8 mouse cellular contexts compared by ENCODE assay signal in genomic region chr9:45838434-45839138, GRCm38 (mm10). TPM values are rescaled to one million over a fixed set of nuclear protein-coding genes. Genes with fewer than 3 reads are reported as not detected.
DNase-seq lines count a peak whose midpoint lies in the region; ATAC-seq and TF ChIP-seq lines count a peak whose summit lies in the region.

Gene Bace1 (plus strand): TSS chr9:45838580.

- H3K36me3 ChIP-seq in hindbrain, embryonic 13.5 days, result no peaks in the 10 kb centered on the region
- H3K36me3 ChIP-seq in lung, postnatal 0 days (ENCODE audit: insufficient read depth, low read length), result no peaks in the 10 kb centered on the region

- under 1% methylated on average over 40 of the region's 40 CpGs for WGBS in hindbrain, embryonic 13.5 days
- 1% methylated on average over 39 of the region's 40 CpGs for WGBS in lung, postnatal 0 days

- no peaks in the 10 kb centered on the region for H3K9me3 ChIP-seq in hindbrain, embryonic 13.5 days
- H3K9me3 ChIP-seq in lung, postnatal 0 days (ENCODE audit: low read length), result no peaks in the 10 kb centered on the region

- peak within 1 kb of the TSS; percentile 84 for H3K27ac ChIP-seq in hindbrain, embryonic 13.5 days
- H3K27ac ChIP-seq in lung, postnatal 0 days (ENCODE audit: low read length), result peak within 1 kb of the TSS; percentile 6; the same call in 1 of the 2 replicates

- DNase-seq in ZHBTc4 (ENCODE audit: low read depth, low spot score), result peak; percentile 78
- peak; percentile 60 to 84 for DNase-seq in cerebellum, postnatal 4 days (ENCODE audit: low spot score in 2 of 2)
- DNase-seq in frontal cortex, postnatal 36 days (ENCODE audit: low spot score in 2 of 2), result peak; percentile 85 to 90
- peak; percentile 77 to 83 for DNase-seq in layer of hippocampus, postnatal 25 days (ENCODE audit: extremely low spot score in 1 of 2, low spot score in 1 of 2)
- DNase-seq in lung, postnatal 0 days (ENCODE audit: low spot score), result peak; percentile 90
- peak; percentile 90 for DNase-seq in retina, embryonic 14.5 days (ENCODE audit: low spot score)

- peak within 1 kb of the TSS; percentile 97 for H3K4me3 ChIP-seq in hindbrain, embryonic 13.5 days
- peak within 1 kb of the TSS; percentile 60 for H3K4me3 ChIP-seq in lung, postnatal 0 days (ENCODE audit: low read depth, low read length)

- peaks cover 50% of the 10 kb centered on the region for H3K4me1 ChIP-seq in hindbrain, embryonic 13.5 days (replicated peaks)
- peaks cover 13% of the 10 kb centered on the region; the same call in 1 of the 2 replicates for H3K4me1 ChIP-seq in lung, postnatal 0 days (ENCODE audit: insufficient read depth, low read depth, low read length)

- H3K27me3 ChIP-seq in hindbrain, embryonic 13.5 days, result no peaks in the 10 kb centered on the region
- no peaks in the 10 kb centered on the region for H3K27me3 ChIP-seq in lung, postnatal 0 days (replicated peaks; ENCODE audit: insufficient read depth, low read length)

- TF ChIP-seq EP300 in lung, postnatal 0 days (IDR thresholded peaks at IDR 0.05), result no peak

- ATAC-seq in hindbrain, embryonic 13.5 days (ENCODE audit: low FRiP score), result peak; percentile 88
- ATAC-seq in lung, postnatal 0 days, result peak; percentile 86
- ATAC-seq in erythroid progenitor cell, adult 5-6 weeks (replicated peaks; ENCODE audit: low FRiP score, poor library complexity, severe bottlenecking), result no peak

- peak within 1 kb of the TSS; percentile 93 for H3K4me2 ChIP-seq in hindbrain, embryonic 13.5 days
- H3K4me2 ChIP-seq in lung, postnatal 0 days (replicated peaks; ENCODE audit: low read depth, low read length), result peak within 1 kb of the TSS; percentile 93

- peak within 1 kb of the TSS; percentile 97 for H3K9ac ChIP-seq in hindbrain, embryonic 13.5 days
- H3K9ac ChIP-seq in lung, postnatal 0 days (replicated peaks; ENCODE audit: low read depth), result peak within 1 kb of the TSS; percentile 46

- TF ChIP-seq CTCF in lung, postnatal 0 days (IDR thresholded peaks at IDR 0.05), result peak; percentile 56

RNA-seq across cellular contexts. Expression of gene Bace1, which starts in this region (rescaled TPM):
- polyA plus RNA-seq in hindbrain, embryonic 13.5 days (2015; fragmentation: Nextera tagmentation; extraction: Ambion mirVana), result 46.4 and 50.3 TPM in 2 replicates
- total RNA-seq in layer of hippocampus, postnatal 25 days (2021), result 100 to 1,000 TPM in 1 of 2 experiments, 10 to 100 TPM in 1; 95.4 to 107 TPM
- 16.6 and 18.3 TPM in 2 replicates for polyA plus RNA-seq in lung, postnatal 0 days (2015; fragmentation: Nextera tagmentation; extraction: Ambion mirVana)
- total RNA-seq in erythroid progenitor cell, adult 5-6 weeks (2015; ENCODE audit: low replicate concordance), result 3.8 and 4.3 TPM in 2 replicates
- 1.5 and 2.2 TPM in 2 replicates for total RNA-seq in erythroid progenitor cell, adult 5-6 weeks (2017; ENCODE audit: low replicate concordance)

Comparison
In these comparisons a context has a peak if more than half of its experiments do, and no peak if none do; other contexts are left out.
1. RNA of gene Bace1 (total RNA-seq): 95.4 to 107 TPM in layer of hippocampus, postnatal 25 days; 1.5 to 4.3 TPM in erythroid progenitor cell, adult 5-6 weeks; every median in the first group is over 10 times any median in the second.
2. Peak in every context shown above with its lines, with median percentiles within 50 percentile points of each other: DNase-seq.